Mouse (Mus musculus): ENCODE results near the gene Mrgprd. TPM values are rescaled to one million over a fixed set of nuclear protein-coding genes. Genes with fewer than 3 reads are reported as not detected.
A peak's percentile ranks its signal among the peaks of the same experiment; 100 is the strongest.

The Mrgprd gene
- 0.44 and 0.61 TPM in 2 replicates for polyA plus RNA-seq (2015; fragmentation: Nextera tagmentation; extraction: Ambion mirVana)

GRCm38 (mm10) chr7:145314785-145315411 lies at the start of gene Mrgprd:
TSS of gene Mrgprd (plus strand) at chr7:145314835.
- 94% methylated on average over 6 of the region's 6 CpGs for WGBS
- H3K9ac ChIP-seq (replicated peaks), result no peak within 1 kb of the TSS
- H3K36me3 ChIP-seq, result no peaks in the 10 kb centered on the region
- no peaks in the 10 kb centered on the region for H3K9me3 ChIP-seq (replicated peaks)
- no peak within 1 kb of the TSS for H3K4me2 ChIP-seq
- no peak for ATAC-seq (ENCODE audit: low FRiP score)
- H3K27ac ChIP-seq (replicated peaks), result no peak within 1 kb of the TSS
- no peak within 1 kb of the TSS for H3K4me3 ChIP-seq (replicated peaks)
- H3K27me3 ChIP-seq (replicated peaks), result no peaks in the 10 kb centered on the region
- H3K4me1 ChIP-seq, result no peaks in the 10 kb centered on the region

DNA sequence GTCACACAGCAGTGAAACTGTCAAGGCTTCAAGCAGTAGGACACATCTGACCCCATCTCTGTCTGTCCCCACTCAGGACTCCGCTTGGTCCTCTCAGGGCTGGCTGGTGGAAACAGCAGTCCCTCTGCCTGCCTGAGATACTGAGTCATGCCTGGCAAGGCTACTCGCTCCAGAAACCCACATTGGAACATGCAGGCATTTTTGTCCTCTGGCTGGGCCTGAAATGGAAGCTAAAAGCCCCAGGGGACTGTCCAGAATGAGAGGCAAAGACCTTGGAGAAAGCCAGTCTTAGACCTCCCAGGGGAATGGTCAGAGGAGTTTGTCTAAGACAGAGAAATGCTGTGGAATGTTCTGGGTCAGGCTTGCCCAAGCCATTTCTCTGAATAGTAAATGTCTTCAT lies 48.6 kb upstream of the Mrgprd start:
- Histone ChIP-seq H3K9ac (replicated peaks) (no peak overlapping the region), H3K27ac (replicated peaks) (no peak overlapping the region), H3K4me3 (replicated peaks) (no peak overlapping the region), H3K9me3 (replicated peaks) (no peaks in the 10 kb centered on the region), H3K36me3 (no peaks in the 10 kb centered on the region), H3K27me3 (replicated peaks) (no peaks in the 10 kb centered on the region), H3K4me1 (no peaks in the 10 kb centered on the region), H3K4me2 (no peak overlapping the region)
- no peak for ATAC-seq (ENCODE audit: low FRiP score)
- WGBS, result 92% methylated on average over 2 of the region's 2 CpGs

- 93% methylated on average over 7 of the region's 7 CpGs for WGBS
- no peaks in the 10 kb centered on the region for H3K27me3 ChIP-seq (replicated peaks)
Observed at GRCm38 (mm10) chr7:145268890-145269289, 45.7 kb upstream of the Mrgprd start.

GRCm38 (mm10) chr7:145270955-145271354 lies 43.7 kb upstream of the Mrgprd start:
- Histone ChIP-seq H3K4me1 (no peaks in the 10 kb centered on the region), H3K4me3 (replicated peaks) (no peak overlapping the region), H3K36me3 (peaks cover 4% of the 10 kb centered on the region), H3K9me3 (replicated peaks) (no peaks in the 10 kb centered on the region), H3K27me3 (replicated peaks) (no peaks in the 10 kb centered on the region), H3K4me2 (no peak overlapping the region), H3K9ac (replicated peaks) (no peak overlapping the region), H3K27ac (replicated peaks) (no peak overlapping the region)
- 98% methylated on average over 5 of the region's 5 CpGs for WGBS
- no peak for ATAC-seq (ENCODE audit: low FRiP score)

More at GRCm38 (mm10) chr7:145268890-145269289, 45.7 kb upstream of the Mrgprd start:
- Histone ChIP-seq H3K4me2 (no peak overlapping the region), H3K9me3 (replicated peaks) (no peaks in the 10 kb centered on the region), H3K4me1 (no peaks in the 10 kb centered on the region), H3K27ac (replicated peaks) (no peak overlapping the region), H3K9ac (replicated peaks) (no peak overlapping the region), H3K36me3 (peaks cover 4% of the 10 kb centered on the region; the same call in 1 of the 2 replicates), H3K4me3 (replicated peaks) (no peak overlapping the region)
- ATAC-seq (ENCODE audit: low FRiP score), result no peak

GRCm38 (mm10) chr7:145275488-145275887 lies 39.1 kb upstream of the Mrgprd start:
- peaks cover 4% of the 10 kb centered on the region for H3K36me3 ChIP-seq
- WGBS, result 93% methylated on average over 3 of the region's 3 CpGs
- no peak for ATAC-seq (ENCODE audit: low FRiP score)

DNA sequence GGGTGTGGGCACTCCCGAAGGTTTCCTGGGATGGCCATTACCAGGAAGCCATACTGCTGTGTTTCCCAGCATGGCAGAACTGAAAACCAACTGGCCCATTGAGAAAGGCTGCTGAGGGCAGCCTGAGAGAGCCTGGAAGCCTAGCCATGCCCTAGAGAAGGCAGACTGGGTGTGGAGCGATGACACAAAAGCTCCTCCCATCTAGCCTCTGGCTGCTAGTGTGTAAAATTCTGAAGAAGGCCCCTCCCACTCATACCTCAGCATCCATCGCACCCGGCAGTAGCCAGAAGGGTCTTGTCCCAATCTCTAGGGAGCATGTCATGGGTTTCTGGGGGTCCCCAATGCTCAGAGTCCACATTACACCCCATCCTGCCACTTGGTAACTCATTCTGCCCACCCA lies 33.2 kb upstream of the Mrgprd start:
- no peak for ATAC-seq (ENCODE audit: low FRiP score)
- 90% methylated on average over 4 of the region's 4 CpGs for WGBS
- no peak overlapping the region for H3K4me3 ChIP-seq (replicated peaks)

More at GRCm38 (mm10) chr7:145275488-145275887, 39.1 kb upstream of the Mrgprd start:
- no peaks in the 10 kb centered on the region for H3K9me3 ChIP-seq (replicated peaks)
- H3K9ac ChIP-seq (replicated peaks), result no peak overlapping the region
- H3K27ac ChIP-seq (replicated peaks), result no peak overlapping the region
- no peak overlapping the region for H3K4me2 ChIP-seq
- H3K27me3 ChIP-seq (replicated peaks), result no peaks in the 10 kb centered on the region
- no peaks in the 10 kb centered on the region for H3K4me1 ChIP-seq
- H3K4me3 ChIP-seq (replicated peaks), result no peak overlapping the region

DNA sequence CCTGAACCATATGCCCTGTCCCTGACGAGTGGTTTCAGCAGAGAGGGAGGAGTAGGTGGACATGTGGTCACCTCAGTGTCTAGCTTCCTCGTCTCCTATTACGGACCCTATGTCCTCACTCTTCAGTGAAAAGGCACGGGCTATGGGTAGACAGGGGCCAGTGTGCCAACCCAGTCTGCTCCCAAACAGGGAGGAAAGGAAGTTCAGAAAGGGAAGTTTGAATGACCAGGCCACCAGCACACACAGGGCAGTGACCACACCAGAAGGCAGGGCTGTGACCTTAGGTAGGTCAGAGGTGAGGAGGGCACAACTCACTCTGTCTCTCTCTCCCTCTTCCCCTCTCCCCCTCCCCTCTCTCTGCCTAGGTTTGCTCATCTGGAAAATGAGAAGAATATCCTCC lies 31.6 kb upstream of the Mrgprd start:
- H3K4me3 ChIP-seq (replicated peaks), result peak overlapping the region; percentile 50
- H3K9ac ChIP-seq (replicated peaks), result 0 out of 2 replicates have a peak overlapping the region, but pooled peaks have one; percentile 49
- H3K4me2 ChIP-seq, result peak overlapping the region; percentile 74
- H3K9me3 ChIP-seq (replicated peaks), result no peaks in the 10 kb centered on the region
- WGBS, result 65% methylated on average over 4 of the region's 4 CpGs
- 0 out of 2 replicates have a peak, but pooled peaks have one; percentile 2 for ATAC-seq (ENCODE audit: low FRiP score)
- no peaks in the 10 kb centered on the region for H3K27me3 ChIP-seq (replicated peaks)
- H3K4me1 ChIP-seq, result peaks cover 11% of the 10 kb centered on the region
- H3K36me3 ChIP-seq, result no peaks in the 10 kb centered on the region
- H3K27ac ChIP-seq (replicated peaks), result no peak overlapping the region

More for the DNA sequence above, 33.2 kb upstream of the Mrgprd start:
- Histone ChIP-seq H3K4me1 (peaks cover 11% of the 10 kb centered on the region), H3K4me2 (no peak overlapping the region), H3K9ac (replicated peaks) (no peak overlapping the region), H3K9me3 (replicated peaks) (no peaks in the 10 kb centered on the region), H3K27ac (replicated peaks) (no peak overlapping the region), H3K27me3 (replicated peaks) (no peaks in the 10 kb centered on the region), H3K36me3 (no peaks in the 10 kb centered on the region)

DNA sequence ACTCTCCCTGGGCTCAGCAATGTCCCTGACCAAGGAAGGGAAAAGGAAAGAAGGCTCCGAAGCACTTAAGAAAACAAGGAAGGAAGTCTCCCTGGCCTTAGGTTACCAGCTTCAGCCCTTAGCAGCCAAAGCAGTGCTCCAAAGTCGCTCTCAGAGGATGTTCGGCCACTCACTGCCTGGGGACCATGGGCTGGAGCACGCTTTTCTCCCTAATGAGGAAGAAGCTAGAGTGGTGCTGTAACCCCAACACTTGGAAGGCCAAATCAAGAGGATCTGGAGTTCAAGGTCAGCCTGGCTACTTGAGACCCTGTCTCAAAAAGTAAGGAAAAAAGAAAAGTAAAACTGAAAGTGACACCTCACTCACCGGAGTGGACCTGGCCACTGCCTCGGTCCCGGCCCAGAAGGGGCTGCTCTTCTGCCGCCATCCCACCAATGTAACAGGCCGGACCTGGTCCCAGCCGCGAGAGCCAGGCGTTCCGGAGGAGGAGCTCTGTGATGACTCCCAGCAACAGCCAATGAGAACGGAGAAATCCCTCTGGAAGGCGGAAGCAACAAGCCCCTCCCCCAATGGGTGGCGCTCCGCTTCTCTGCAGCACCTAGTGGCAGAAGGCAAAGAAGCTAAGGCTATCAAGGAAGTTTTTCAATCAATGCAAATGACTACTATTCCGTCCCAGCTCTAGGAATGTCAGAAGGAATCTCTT lies 31.0 kb upstream of the Mrgprd start, which contains the start of gene Tpcn2:
TSS of gene Tpcn2 (minus strand) at position 525 of the 701 bp plus-strand sequence.
- Histone ChIP-seq H3K27ac (replicated peaks) (no peak within 1 kb of the TSS), H3K4me3 (replicated peaks) (peak within 1 kb of the TSS; percentile 50), H3K9me3 (replicated peaks) (no peaks in the 10 kb centered on the region), H3K4me2 (peak within 1 kb of the TSS; percentile 74), H3K4me1 (peaks cover 11% of the 10 kb centered on the region), H3K27me3 (replicated peaks) (no peaks in the 10 kb centered on the region), H3K9ac (replicated peaks) (peak within 1 kb of the TSS; percentile 49), H3K36me3 (no peaks in the 10 kb centered on the region)
- ATAC-seq (ENCODE audit: low FRiP score), result peak; percentile 92
- WGBS, result 5% methylated on average over 18 of the region's 18 CpGs

DNA sequence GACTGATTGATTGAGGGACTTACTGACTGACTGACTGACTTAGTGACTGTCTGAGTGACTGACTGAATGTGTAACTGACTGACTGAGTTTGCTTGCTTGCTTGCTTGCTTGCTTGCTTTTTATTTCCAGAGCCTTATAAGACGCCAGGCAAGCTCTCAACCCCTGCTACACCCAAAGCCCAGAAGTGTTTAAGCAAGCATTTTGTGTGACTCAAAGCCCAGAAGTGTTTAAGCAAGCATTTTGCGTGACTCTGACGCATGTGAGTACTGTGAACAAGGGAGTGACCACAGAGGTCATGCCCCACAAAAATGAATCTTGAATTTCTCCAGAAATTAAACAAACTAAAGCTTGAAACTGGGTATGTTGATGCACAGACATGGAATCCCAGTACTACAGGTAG lies 30.3 kb upstream of the Mrgprd start:
- Histone ChIP-seq H3K36me3 (no peaks in the 10 kb centered on the region), H3K4me2 (peak overlapping the region; percentile 74), H3K27ac (replicated peaks) (no peak overlapping the region), H3K27me3 (replicated peaks) (no peaks in the 10 kb centered on the region), H3K9ac (replicated peaks) (no peak overlapping the region), H3K4me3 (replicated peaks) (0 out of 2 replicates have a peak overlapping the region, but pooled peaks have one; percentile 50), H3K4me1 (peaks cover 11% of the 10 kb centered on the region), H3K9me3 (replicated peaks) (no peaks in the 10 kb centered on the region)
- no peak for ATAC-seq (ENCODE audit: low FRiP score)
- WGBS, result 60% methylated on average over 3 of the region's 3 CpGs

DNA sequence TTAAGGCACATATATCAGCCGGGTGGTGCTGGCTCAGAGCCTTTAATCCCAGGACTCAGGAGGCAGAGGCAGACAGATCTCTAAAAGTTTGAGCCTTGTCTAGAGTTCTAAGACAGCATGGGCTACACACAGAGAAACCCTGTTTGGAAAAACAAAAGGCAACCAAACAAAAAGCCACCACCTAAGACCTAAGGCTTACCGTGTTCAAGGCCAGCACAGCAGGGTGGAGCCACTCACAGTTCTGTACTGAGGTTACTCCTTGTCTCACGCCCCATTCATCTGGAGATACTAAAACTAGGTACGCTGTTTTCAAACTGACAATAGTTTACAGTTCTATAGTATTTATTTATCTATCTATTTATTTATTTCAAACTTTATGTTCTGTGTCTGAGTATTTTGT lies 29.2 kb upstream of the Mrgprd start:
- H3K4me1 ChIP-seq, result peaks cover 11% of the 10 kb centered on the region
- ATAC-seq (ENCODE audit: low FRiP score), result no peak
- no peak overlapping the region for H3K4me3 ChIP-seq (replicated peaks)
- H3K9me3 ChIP-seq (replicated peaks), result no peaks in the 10 kb centered on the region
- H3K4me2 ChIP-seq, result no peak overlapping the region
- H3K9ac ChIP-seq (replicated peaks), result no peak overlapping the region
- H3K27ac ChIP-seq (replicated peaks), result no peak overlapping the region
- H3K27me3 ChIP-seq (replicated peaks), result no peaks in the 10 kb centered on the region
- no peaks in the 10 kb centered on the region for H3K36me3 ChIP-seq
- WGBS, result 79% methylated on average over 4 of the region's 4 CpGs

GRCm38 (mm10) chr7:145287410-145287809 lies 27.2 kb upstream of the Mrgprd start:
- Histone ChIP-seq H3K27me3 (replicated peaks) (no peaks in the 10 kb centered on the region), H3K9me3 (replicated peaks) (no peaks in the 10 kb centered on the region), H3K9ac (replicated peaks) (no peak overlapping the region), H3K4me2 (no peak overlapping the region), H3K4me3 (replicated peaks) (no peak overlapping the region), H3K4me1 (peaks cover 11% of the 10 kb centered on the region), H3K27ac (replicated peaks) (no peak overlapping the region), H3K36me3 (no peaks in the 10 kb centered on the region)
- WGBS, result 80% methylated on average over 6 of the region's 6 CpGs
- no peak for ATAC-seq (ENCODE audit: low FRiP score)

- Histone ChIP-seq H3K4me1 (peaks cover under 1% of the 10 kb centered on the region; the same call in 1 of the 2 replicates), H3K4me3 (replicated peaks) (no peak overlapping the region), H3K9ac (replicated peaks) (no peak overlapping the region), H3K9me3 (replicated peaks) (no peaks in the 10 kb centered on the region), H3K27me3 (replicated peaks) (no peaks in the 10 kb centered on the region), H3K36me3 (no peaks in the 10 kb centered on the region), H3K27ac (replicated peaks) (no peak overlapping the region), H3K4me2 (no peak overlapping the region)
- ATAC-seq (ENCODE audit: low FRiP score), result no peak
- 22% methylated on average over 5 of the region's 5 CpGs for WGBS
Observed at GRCm38 (mm10) chr7:145289302-145289701, 25.3 kb upstream of the Mrgprd start.

Data from neural tube, embryonic 15.5 days (tissue).